23 mouse cellular contexts compared by ENCODE assay signal in the genomic region with DNA sequence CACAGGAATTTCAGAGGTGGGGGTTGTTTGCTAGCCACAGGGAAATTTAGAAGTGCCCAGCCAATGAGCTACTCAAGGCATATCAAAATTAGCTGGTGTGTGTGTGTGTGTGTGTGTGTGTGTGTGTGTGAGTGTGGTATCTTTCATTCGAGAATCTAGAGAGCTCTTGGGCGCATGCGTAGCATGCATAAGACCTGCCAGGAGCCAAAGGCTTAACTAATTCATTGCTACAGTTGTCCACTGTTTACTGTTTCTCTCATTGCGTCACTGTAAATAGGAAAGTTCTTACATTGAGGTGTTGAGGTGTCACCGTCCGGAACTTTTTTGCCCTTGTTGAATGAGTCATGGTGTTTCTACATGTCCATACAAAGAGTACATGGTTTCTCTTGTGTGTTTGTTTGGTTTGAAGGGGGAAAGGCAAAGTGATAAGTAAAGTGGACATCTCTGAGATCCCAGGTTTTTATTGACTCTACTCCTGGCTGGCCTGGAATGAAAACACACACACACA.
A peak's percentile ranks its signal among the peaks of the same experiment; 100 is the strongest.
DNase-seq lines count a peak whose midpoint lies in the region; ATAC-seq and TF ChIP-seq lines count a peak whose summit lies in the region.
"Had no signal": no experiment of that assay in that cellular context is flagged by ENCODE, and none has a peak within 500 bp of the region (broad histone marks: within the 10 kb centered on the region; RNA-seq: fewer than 3 reads in every experiment).

No protein-coding gene starts in this region.

- H3K9me3 ChIP-seq in heart, embryonic 12.5 days (replicated peaks) = no peaks in the 10 kb centered on the region
- no peaks in the 10 kb centered on the region for H3K9me3 ChIP-seq in liver, embryonic 14.5 days (ENCODE audit: control insufficient read depth, low read length)
- H3K9me3 ChIP-seq: embryonic facial prominence, embryonic 10.5 days; heart, embryonic 10.5 days; hindbrain, embryonic 12.5 days; limb, embryonic 13.5 days; lung, embryonic 15.5 days; midbrain, embryonic 15.5 days had no signal

- no peak overlapping the region for H3K9ac ChIP-seq in heart, embryonic 12.5 days
- no peak overlapping the region for H3K9ac ChIP-seq in liver, embryonic 14.5 days (replicated peaks)
- H3K9ac ChIP-seq: hindbrain, embryonic 12.5 days; limb, embryonic 13.5 days; lung, embryonic 15.5 days; midbrain, embryonic 15.5 days had no signal

- intact Hi-C loops in heart, postnatal 36 days (cut with DNase I) = loop anchor here (5.0 kb wide), 1 partner anchor 63 kb away; no protein-coding TSS in a partner anchor

- no peak overlapping the region for H3K27ac ChIP-seq in heart, embryonic 12.5 days (ENCODE audit: poor library complexity, severe bottlenecking)
- H3K27ac ChIP-seq in liver, embryonic 14.5 days = peak overlapping the region; percentile 29
- H3K27ac ChIP-seq: embryonic facial prominence, embryonic 10.5 days; heart, embryonic 10.5 days; hindbrain, embryonic 12.5 days; layer of hippocampus, adult 2 months; limb, embryonic 13.5 days; lung, embryonic 15.5 days; midbrain, embryonic 15.5 days had no signal

- no peak for DNase-seq in heart, postnatal 36 days
- peak in 2 of 3 experiments; percentile 12 to 39 for DNase-seq in liver, embryonic 14.5 days (ENCODE audit: low read depth in 3 of 3, low spot score in 3 of 3)
- DNase-seq in urinary bladder, postnatal 25 days (ENCODE audit: low spot score) = no peak
- no peak for DNase-seq in cerebellum, postnatal 36 days
- DNase-seq in right cerebral cortex, postnatal 25 days = no peak
- DNase-seq: adrenal gland, postnatal 10 days; B cell, adult 2 months; cerebellum, adult 9-10 months; gastrocnemius, adult 2 months; heart, postnatal 14 days; kidney, postnatal 25 days; lung, postnatal 36 days; thymus, adult 2 months had no signal

- WGBS in heart, embryonic 12.5 days = 42% methylated on average over 6 of the region's 6 CpGs
- 41% methylated on average over 6 of the region's 6 CpGs for WGBS in liver, embryonic 14.5 days (ENCODE audit: insufficient replicate concordance)

- ATAC-seq in heart, embryonic 12.5 days (ENCODE audit: insufficient number of reproducible peaks, low FRiP score) = no peak
- 0 out of 2 replicates have a peak, but pooled peaks have one; percentile 10 for ATAC-seq in common myeloid progenitor, adult 5-6 weeks (replicated peaks; ENCODE audit: low read depth, poor library complexity, severe bottlenecking)
- ATAC-seq in liver, embryonic 14.5 days (ENCODE audit: insufficient read depth) = peak; percentile 86
- ATAC-seq: intestine, postnatal 0 days; midbrain, embryonic 15.5 days had no signal

- H3K4me3 ChIP-seq in heart, embryonic 12.5 days = no peak overlapping the region
- no peak overlapping the region; a peak in 1 of 4 replicates for H3K4me3 ChIP-seq in liver, embryonic 14.5 days (ENCODE audit: insufficient read depth in 1 of 2, low read depth in 2 of 2, low read length in 2 of 2)
- H3K4me3 ChIP-seq: embryonic facial prominence, embryonic 10.5 days; gastrocnemius, adult 2 months; heart, embryonic 10.5 days; hindbrain, embryonic 12.5 days; layer of hippocampus, adult 2 months; limb, embryonic 13.5 days; lung, embryonic 15.5 days; midbrain, embryonic 15.5 days had no signal

- H3K4me2 ChIP-seq in heart, embryonic 12.5 days = peak overlapping the region; percentile 3; the same call in 1 of the 2 replicates
- H3K4me2 ChIP-seq in liver, embryonic 14.5 days (ENCODE audit: low read depth) = peak overlapping the region; percentile 57
- H3K4me2 ChIP-seq: hindbrain, embryonic 12.5 days; limb, embryonic 13.5 days; lung, embryonic 15.5 days; midbrain, embryonic 15.5 days had no signal

- TF ChIP-seq EP300 in liver, embryonic 14.5 days (IDR thresholded peaks at IDR 0.05; ENCODE audit: low read depth) = no peak

- H3K27me3 ChIP-seq in heart, embryonic 12.5 days (replicated peaks) = no peaks in the 10 kb centered on the region
- no peaks in the 10 kb centered on the region for H3K27me3 ChIP-seq in liver, embryonic 14.5 days (ENCODE audit: control insufficient read depth, insufficient read depth, low read length)
- H3K27me3 ChIP-seq: hindbrain, embryonic 12.5 days; limb, embryonic 13.5 days; lung, embryonic 15.5 days; midbrain, embryonic 15.5 days had no signal

- no peak for TF ChIP-seq CTCF in liver, embryonic 14.5 days (IDR thresholded peaks at IDR 0.05; ENCODE audit: low read depth)

- H3K36me3 ChIP-seq in heart, embryonic 12.5 days = no peaks in the 10 kb centered on the region
- H3K36me3 ChIP-seq in liver, embryonic 14.5 days (replicated peaks; ENCODE audit: control insufficient read depth, insufficient read depth, low read depth) = no peaks in the 10 kb centered on the region
- H3K36me3 ChIP-seq: embryonic facial prominence, embryonic 10.5 days; heart, embryonic 10.5 days; hindbrain, embryonic 12.5 days; limb, embryonic 13.5 days; lung, embryonic 15.5 days; midbrain, embryonic 15.5 days had no signal

- H3K4me1 ChIP-seq in heart, embryonic 12.5 days (replicated peaks) = peaks cover 62% of the 10 kb centered on the region
- peaks cover 19 to 26% of the 10 kb centered on the region in 2 experiments for H3K4me1 ChIP-seq in liver, embryonic 14.5 days (replicated peaks; ENCODE audit: control insufficient read depth in 2 of 2, insufficient read depth in 2 of 2, low read length in 1 of 2)

Comparison
In these comparisons a context has a peak if more than half of its experiments do, and no peak if none do; other contexts are left out.
1. DNase-seq: peak in liver, embryonic 14.5 days (2 of 3); none in heart, postnatal 36 days (0 of 2), urinary bladder, postnatal 25 days (single experiment), cerebellum, postnatal 36 days (0 of 2) and right cerebral cortex, postnatal 25 days (single experiment).